Mouse (Mus musculus) left cerebral cortex, adult 2 months (tissue): ENCODE results near the gene Bad. TPM values are rescaled to one million over a fixed set of nuclear protein-coding genes. Genes with fewer than 3 reads are reported as not detected.
A peak's percentile ranks its signal among the peaks of the same experiment; 100 is the strongest.

Experiments
- DNase-seq, 2 experiments: peaks; one replicate each; pipeline ENCODE4 v3.0.0; 2021 to 2022; ENCODE audit warnings: low spot score in 2 of 2, mixed read lengths in 1 of 2; ENCODE audit errors: extremely low spot score in 1 of 2
- H3K27ac ChIP-seq: fragments of 200-600 bp; 2 replicates; pipeline ENCODE4 v1.8.1; 2022
- H3K4me3 ChIP-seq: fragments of 200-600 bp; 2 replicates; pipeline ENCODE4 v1.8.1; 2022
- CTCF ChIP-seq: fragments of 200-600 bp; IDR thresholded peaks from 2 replicates; pipeline ENCODE4 v1.8.1; 2022; ENCODE audit warnings: antibody characterized with exemption, mild to moderate bottlenecking, moderate library complexity
- intact Hi-C: fragments of 180-260 bp; cut with DNase I; formaldehyde crosslinking; loops from one replicate; pipeline ENCODE4 v1.15.1; 2025
- total RNA-seq, 2 experiments: library from RNA; stranded (reverse); gene quantifications; 2 replicates each; pipeline ENCODE4 v1.2.3; 2021

The Bad gene
- total RNA-seq, 2 experiments from 2014 or later: 34.8 to 36.2 TPM

- TF ChIP-seq CTCF: no peak
- Histone ChIP-seq H3K27ac (no peak overlapping the region), H3K4me3 (no peak overlapping the region)
- intact Hi-C loops: no loop called here
- peak in 1 of 2 experiments; percentile 7 for DNase-seq
Observed at GRCm38 (mm10) chr19:6916496-6916895, 25.2 kb upstream of the Bad start.

- no peak overlapping the region for H3K4me3 ChIP-seq
- no peak for TF ChIP-seq CTCF
- DNase-seq: no peak
- intact Hi-C loops: no loop called here
- H3K27ac ChIP-seq: no peak overlapping the region
Observed at GRCm38 (mm10) chr19:6918321-6918720, 23.3 kb upstream of the Bad start.

GRCm38 (mm10) chr19:6919431-6919830 is 22.2 kb upstream of the Bad start:
- Histone ChIP-seq H3K27ac (no peak overlapping the region), H3K4me3 (no peak overlapping the region; the same call in 1 of the 2 replicates)
- intact Hi-C loops: no loop called here
- no peak for TF ChIP-seq CTCF
- no peak for DNase-seq

GRCm38 (mm10) chr19:6919876-6920740 is 21.6 kb upstream of the Bad start:
- TF ChIP-seq CTCF: no peak
- H3K4me3 ChIP-seq: peak overlapping the region; percentile 82
- intact Hi-C loops: loop anchor here (1.0 to 5.0 kb wide), 2 partner anchors 8 to 117 kb away; partner anchors contain the start of gene Stip1
- DNase-seq: peak in 1 of 2 experiments; percentile 32
- H3K27ac ChIP-seq: no peak overlapping the region

DNA sequence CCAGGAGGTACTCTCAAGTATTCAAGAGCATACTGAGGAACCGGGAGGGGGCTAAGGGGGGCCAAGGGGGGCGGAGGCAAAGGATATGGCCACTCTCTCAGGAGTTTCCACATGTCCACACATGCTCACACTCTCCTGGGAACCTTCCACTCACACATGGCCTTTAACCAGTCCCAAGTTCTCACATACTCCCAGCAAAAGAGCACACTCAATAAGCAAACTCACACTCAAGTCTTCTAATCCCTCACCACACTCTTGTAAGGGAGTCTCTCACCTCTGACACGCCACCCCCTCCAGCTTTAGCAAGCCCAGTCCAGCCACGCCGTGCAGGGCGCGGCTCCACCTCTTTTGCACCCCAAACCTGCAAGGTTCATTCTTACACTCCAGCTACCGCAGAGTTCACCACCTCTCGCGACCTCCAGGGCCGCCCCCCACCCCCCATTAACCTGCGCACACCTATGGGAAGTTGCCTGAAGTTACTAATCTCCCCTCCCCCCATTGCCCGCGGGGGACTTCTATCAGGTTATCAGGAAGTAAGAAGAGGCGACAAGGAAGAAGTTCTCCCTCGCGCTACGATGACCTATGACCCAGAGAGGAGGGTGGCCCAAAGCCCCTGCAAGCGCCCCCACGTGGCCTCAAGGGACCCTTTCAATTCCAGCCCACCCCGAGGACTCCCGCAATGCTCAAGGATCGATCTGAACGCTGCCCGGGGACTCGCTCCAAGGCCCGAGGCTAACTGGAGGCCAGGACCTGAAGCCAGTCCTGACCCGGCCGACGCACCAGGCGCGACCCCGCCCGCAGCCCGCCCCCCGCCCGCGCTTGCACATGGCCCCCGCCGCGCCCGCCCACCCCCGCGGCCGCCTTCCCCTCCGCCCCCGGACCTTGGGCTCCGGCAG is 20.7 kb upstream of the Bad start:
- Histone ChIP-seq H3K27ac (peak overlapping the region; percentile 89), H3K4me3 (peak overlapping the region; percentile 82)
- peak in 1 of 2 experiments; percentile 50 for DNase-seq
- TF ChIP-seq CTCF: no peak
- intact Hi-C loops: loop anchor here (1.0 to 5.0 kb wide), 2 partner anchors 9 to 116 kb away; partner anchors contain the start of gene Stip1

DNA sequence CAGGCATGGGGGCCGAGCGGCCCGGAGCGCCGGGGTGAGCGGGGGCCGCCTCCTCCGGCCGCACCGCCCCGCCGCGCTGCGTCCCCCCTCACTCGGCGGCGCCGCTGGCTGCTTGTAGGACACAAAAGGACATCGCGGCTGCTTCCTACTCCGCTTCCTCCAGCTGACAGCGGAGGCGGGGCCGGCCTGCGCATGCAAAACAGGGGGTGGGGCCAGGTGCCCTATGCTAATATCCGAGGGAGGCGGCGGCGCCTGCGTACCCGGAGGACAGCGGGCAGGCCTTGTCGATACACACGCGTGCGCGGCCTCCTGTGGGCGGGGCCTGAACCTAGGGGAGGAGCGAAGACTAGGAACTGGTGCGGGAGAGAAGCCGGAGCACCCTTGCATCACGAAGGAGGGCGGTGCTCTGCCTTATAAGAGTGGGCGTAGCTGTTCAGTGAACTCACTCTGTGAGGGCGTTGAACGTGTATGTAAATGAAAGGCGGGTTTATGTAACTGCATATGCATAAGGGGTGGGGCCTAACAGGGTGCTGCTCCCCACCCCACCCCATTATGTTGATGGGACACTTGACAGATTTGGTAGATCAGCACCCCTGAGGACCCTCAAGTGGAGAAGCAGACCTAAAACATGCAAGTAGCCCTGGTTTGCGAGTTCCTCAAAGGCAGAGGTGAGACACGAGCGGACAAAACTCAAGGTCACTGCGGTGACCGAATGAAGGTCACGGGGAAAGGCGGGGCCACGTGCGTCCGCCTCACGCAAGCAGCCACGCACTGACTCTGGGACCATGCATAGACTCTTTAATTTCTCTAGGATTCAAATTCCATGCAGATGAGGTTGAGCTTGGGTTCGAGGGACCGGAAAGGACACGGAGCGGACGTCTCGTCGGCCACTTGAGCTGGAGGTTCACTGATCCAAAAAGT is 19.8 kb upstream of the Bad start, which contains the start of gene Esrra:
Esrra (minus strand) TSS at position 167 of the 921 bp plus-strand sequence.
- peak within 1 kb of the TSS; percentile 82 for H3K4me3 ChIP-seq
- intact Hi-C loops: loop anchor here (2.0 to 5.0 kb wide), 2 partner anchors 57 to 115 kb away; partner anchors contain the start of gene Stip1
- H3K27ac ChIP-seq: peak within 1 kb of the TSS; percentile 98
- peak; percentile 99 to 100 for DNase-seq
- TF ChIP-seq CTCF: no peak

GRCm38 (mm10) chr19:6922901-6923735 is 18.5 kb upstream of the Bad start:
- peak overlapping the region; percentile 98 for H3K27ac ChIP-seq
- TF ChIP-seq CTCF: no peak

DNA sequence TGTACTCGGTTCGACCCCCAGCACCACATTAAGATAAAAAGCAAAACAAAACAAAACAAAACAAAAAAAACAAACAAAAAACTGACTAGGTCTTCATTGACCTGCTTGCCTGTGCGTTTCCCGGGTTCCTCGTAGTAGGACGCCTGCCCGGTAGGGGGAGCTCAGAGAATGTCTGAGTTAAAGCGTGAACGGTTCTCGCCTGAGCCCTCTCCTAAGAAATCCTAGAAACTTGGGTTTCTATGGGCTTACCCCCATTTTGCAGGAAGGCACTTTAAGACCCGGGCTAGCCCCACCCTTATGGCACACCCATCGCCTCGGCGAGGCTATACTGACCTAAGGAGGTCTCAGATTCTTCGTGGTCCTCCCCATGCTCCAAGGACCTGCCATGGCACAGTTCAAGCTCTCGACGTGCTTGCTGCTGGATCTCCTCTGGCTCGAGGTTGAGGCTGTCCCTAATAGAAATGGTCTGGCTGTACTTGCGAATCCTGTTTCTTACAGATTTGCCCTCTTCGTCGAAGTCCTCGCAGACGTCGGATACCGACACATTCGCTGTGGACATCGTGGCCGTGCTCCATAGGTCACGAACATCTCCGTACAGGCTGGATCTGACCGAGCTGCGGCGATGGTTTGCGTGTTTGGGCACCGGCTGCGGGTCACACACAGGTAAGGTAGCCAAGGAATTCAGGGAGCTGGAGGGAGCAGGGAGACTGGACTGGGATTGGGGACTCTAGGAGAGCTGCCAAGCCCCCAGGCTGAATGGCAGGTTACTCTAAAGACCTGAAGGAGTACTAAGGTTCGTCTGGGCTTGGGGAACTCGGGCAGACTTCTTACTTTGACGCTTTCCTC is 17.0 kb upstream of the Bad start:
- H3K4me3 ChIP-seq: no peak overlapping the region
- intact Hi-C loops: loop anchor here (1.0 to 5.0 kb wide), 2 partner anchors 96 to 113 kb away; partner anchors contain the start of gene Stip1
- TF ChIP-seq CTCF: peak; percentile 93
- no peak overlapping the region for H3K27ac ChIP-seq
- peak; percentile 84 to 88 for DNase-seq

More at GRCm38 (mm10) chr19:6922901-6923735, 18.5 kb upstream of the Bad start:
- peak overlapping the region; percentile 82; the same call in 1 of the 2 replicates for H3K4me3 ChIP-seq
- intact Hi-C loops: loop anchor here (2.0 to 5.0 kb wide), 2 partner anchors 56 to 114 kb away; partner anchors contain the start of gene Stip1
- DNase-seq: no peak

DNA sequence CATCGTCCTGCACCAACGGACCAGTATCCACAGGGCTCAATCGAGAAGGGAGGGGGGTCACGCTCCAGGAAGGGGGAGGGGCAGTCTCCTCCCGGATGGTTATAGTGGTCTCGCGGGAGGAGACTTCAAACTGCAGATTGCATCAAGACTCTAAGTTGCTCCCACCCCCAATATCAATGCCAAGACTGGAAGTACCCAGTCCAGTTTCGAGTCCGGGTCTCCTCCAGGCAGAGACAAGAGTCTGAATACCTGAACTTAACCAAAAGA is 16.4 kb upstream of the Bad start, which contains the start of gene Catsperz:
Catsperz (minus strand) TSS at position 74 of the 267 bp plus-strand sequence.
- intact Hi-C loops: no loop called here
- TF ChIP-seq CTCF: no peak
- Histone ChIP-seq H3K27ac (no peak within 1 kb of the TSS), H3K4me3 (no peak within 1 kb of the TSS)
- DNase-seq: no peak
